Mouse (Mus musculus) olfactory bulb, adult 2 months (tissue): ENCODE results near the gene Cpsf4l. TPM values are rescaled to one million over a fixed set of nuclear protein-coding genes. Genes with fewer than 3 reads are reported as not detected.

Experiments used
- H3K27ac ChIP-seq: fragments of 200-500 bp; 2 replicates; pipeline ENCODE4 v1.5.1; 2012; ENCODE audit warnings: low read depth, low read length; ENCODE audit not compliant: insufficient read depth
- H3K4me1 ChIP-seq: fragments of 200-500 bp; 2 replicates; pipeline ENCODE4 v1.6.1; 2012; ENCODE audit warnings: low read length; ENCODE audit not compliant: control insufficient read depth, insufficient read depth
- H3K4me3 ChIP-seq: fragments of 200-500 bp; 2 replicates; pipeline ENCODE4 v1.5.1; 2012; ENCODE audit warnings: mild to moderate bottlenecking, low read depth, low read length, moderate library complexity; ENCODE audit not compliant: insufficient read depth
- CTCF ChIP-seq: fragments of 200-500 bp; IDR thresholded peaks from 2 replicates; pipeline ENCODE4 v1.5.1; 2012; ENCODE audit warnings: low read depth, mild to moderate bottlenecking, low read length, moderate library complexity; ENCODE audit not compliant: insufficient read depth
- POLR2A ChIP-seq: fragments of 200-500 bp; IDR thresholded peaks from 2 replicates; pipeline ENCODE4 v1.6.1; 2012; ENCODE audit warnings: mild to moderate bottlenecking, low read depth, low read length, moderate library complexity; ENCODE audit not compliant: insufficient read depth
- WGBS: fragments of 180-500 bp; shearing (Covaris S2); methylation state at CpG from one replicate; pipeline ENCODE4 v1.1.7; 2018; 5-methylcytosine and 5-hydroxymethylcytosine counted together
- polyA plus RNA-seq: library from polyadenylated mRNA; stranded (reverse); fragments of >200 nt; gene quantifications from 2 replicates; pipeline ENCODE4 v1.2.4, GENCODE M21; 2012; ENCODE audit warnings: low replicate concordance; ENCODE audit not compliant: missing spikeins, insufficient read depth, insufficient read length

Cpsf4l gene
- polyA plus RNA-seq, 1 experiment: not detected

- 77% methylated on average over 6 of the region's 6 CpGs for WGBS
- no peak overlapping the region for H3K27ac ChIP-seq
Observed at GRCm38 (mm10) chr11:113727992-113728391, 18.2 kb upstream of the Cpsf4l start.

GRCm38 (mm10) chr11:113726994-113727888 lies 17.4 kb upstream of the Cpsf4l start:
- TF ChIP-seq POLR2A (no peak), CTCF (no peak)
- Histone ChIP-seq H3K4me1 (peaks cover 24% of the 10 kb centered on the region), H3K27ac (no peak overlapping the region), H3K4me3 (no peak overlapping the region)
- 74% methylated on average over 14 of the region's 14 CpGs for WGBS

More at GRCm38 (mm10) chr11:113727992-113728391, 18.2 kb upstream of the Cpsf4l start:
- no peak overlapping the region for H3K4me3 ChIP-seq
- TF ChIP-seq CTCF (no peak), POLR2A (no peak)
- H3K4me1 ChIP-seq: peaks cover 23% of the 10 kb centered on the region

- 72% methylated on average over 4 of the region's 4 CpGs for WGBS
- no peak overlapping the region for H3K4me3 ChIP-seq
- TF ChIP-seq CTCF: no peak
- TF ChIP-seq POLR2A: no peak
- H3K27ac ChIP-seq: no peak overlapping the region
- peaks cover 25% of the 10 kb centered on the region for H3K4me1 ChIP-seq
Observed at GRCm38 (mm10) chr11:113725235-113726048, 15.6 kb upstream of the Cpsf4l start.

- no peak overlapping the region for H3K4me3 ChIP-seq
- peaks cover 20% of the 10 kb centered on the region for H3K4me1 ChIP-seq
- H3K27ac ChIP-seq: peak overlapping the region; percentile 43; the same call in 1 of the 2 replicates
- WGBS: 74% methylated on average over 14 of the region's 14 CpGs
- TF ChIP-seq POLR2A: no peak
- no peak for TF ChIP-seq CTCF
Observed at GRCm38 (mm10) chr11:113722405-113723090, 12.7 kb upstream of the Cpsf4l start.

- no peak for TF ChIP-seq POLR2A
- no peak for TF ChIP-seq CTCF
- WGBS: 89% methylated on average over 16 of the region's 16 CpGs
- Histone ChIP-seq H3K4me1 (peaks cover 15% of the 10 kb centered on the region), H3K27ac (no peak overlapping the region), H3K4me3 (no peak overlapping the region)
Observed at GRCm38 (mm10) chr11:113717767-113718424, 8.1 kb upstream of the Cpsf4l start.

- WGBS: 98% methylated on average over 2 of the region's 2 CpGs
- Histone ChIP-seq H3K27ac (no peak overlapping the region), H3K4me1 (peaks cover 9% of the 10 kb centered on the region), H3K4me3 (no peak overlapping the region)
- no peak for TF ChIP-seq CTCF
- TF ChIP-seq POLR2A: no peak
Observed at GRCm38 (mm10) chr11:113716132-113716531, 6.3 kb upstream of the Cpsf4l start.

- Histone ChIP-seq H3K4me3 (no peak overlapping the region), H3K27ac (no peak overlapping the region), H3K4me1 (peaks cover 17% of the 10 kb centered on the region)
- WGBS: 94% methylated on average over 7 of the region's 7 CpGs
- TF ChIP-seq CTCF: no peak
- no peak for TF ChIP-seq POLR2A
Observed at GRCm38 (mm10) chr11:113715078-113715674, 5.4 kb upstream of the Cpsf4l start.

- Histone ChIP-seq H3K4me1 (peaks cover 20% of the 10 kb centered on the region), H3K27ac (no peak overlapping the region), H3K4me3 (no peak overlapping the region)
- TF ChIP-seq CTCF (no peak), POLR2A (no peak)
- 95% methylated on average over 1 of the region's 1 CpGs for WGBS
Observed at GRCm38 (mm10) chr11:113711061-113711460, 1.2 kb upstream of the Cpsf4l start.
